In genomic region chr10:81345162-81345534, GRCm38 (mm10) we compare ENCODE assay signal across 23 mouse cellular contexts. TPM values are rescaled to one million over a fixed set of nuclear protein-coding genes. Genes with fewer than 3 reads are reported as not detected.
DNase-seq lines count a peak whose midpoint lies in the region; ATAC-seq lines count a peak whose summit lies in the region.
"Had no signal": no experiment of that assay in that cellular context is flagged by ENCODE, and none has a peak within 500 bp of the region (broad histone marks: within the 10 kb centered on the region; RNA-seq: fewer than 3 reads in every experiment).

No protein-coding gene starts in this region.

- H3K9me3 ChIP-seq in forebrain, embryonic 10.5 days = no peaks in the 10 kb centered on the region
- H3K9me3 ChIP-seq in forebrain, embryonic 13.5 days (replicated peaks) = no peaks in the 10 kb centered on the region
- no peaks in the 10 kb centered on the region for H3K9me3 ChIP-seq in limb, embryonic 10.5 days (replicated peaks)
- H3K9me3 ChIP-seq: forebrain, embryonic 15.5 days; heart, embryonic 10.5 days; heart, embryonic 13.5 days had no signal

- no peak overlapping the region for H3K27ac ChIP-seq in forebrain, embryonic 10.5 days
- H3K27ac ChIP-seq in forebrain, embryonic 13.5 days = no peak overlapping the region
- no peak overlapping the region for H3K27ac ChIP-seq in limb, embryonic 10.5 days
- H3K27ac ChIP-seq: forebrain, embryonic 15.5 days; heart, adult 2 months; heart, embryonic 10.5 days; heart, embryonic 13.5 days; hindbrain, embryonic 14.5 days; hindbrain, postnatal 0 days had no signal

- H3K36me3 ChIP-seq in forebrain, embryonic 10.5 days (replicated peaks) = peaks cover 38% of the 10 kb centered on the region
- H3K36me3 ChIP-seq in forebrain, embryonic 13.5 days (ENCODE audit: poor library complexity, severe bottlenecking) = peaks cover 16% of the 10 kb centered on the region
- H3K36me3 ChIP-seq in limb, embryonic 10.5 days = peaks cover 32% of the 10 kb centered on the region
- H3K36me3 ChIP-seq: forebrain, embryonic 15.5 days had no signal

- 93% methylated on average over 4 of the region's 4 CpGs for WGBS in forebrain, embryonic 10.5 days
- WGBS in forebrain, embryonic 13.5 days = 85% methylated on average over 4 of the region's 4 CpGs
- WGBS in limb, embryonic 10.5 days = 88% methylated on average over 4 of the region's 4 CpGs

- no peak overlapping the region for H3K4me2 ChIP-seq in forebrain, embryonic 13.5 days
- H3K4me2 ChIP-seq: forebrain, embryonic 15.5 days; heart, embryonic 13.5 days; hindbrain, embryonic 14.5 days had no signal

- DNase-seq in forebrain, embryonic 10.5 days (ENCODE audit: extremely low spot score, low spot score) = no peak
- DNase-seq in Muller cell, postnatal 12 days (ENCODE audit: inconsistent ontology term) = peak; percentile 31
- DNase-seq in limb, embryonic 10.5 days (ENCODE audit: low spot score) = no peak
- DNase-seq in testis, postnatal 14 days (ENCODE audit: low spot score) = peak; percentile 72
- DNase-seq in urinary bladder, postnatal 14 days (ENCODE audit: low spot score) = no peak
- DNase-seq in adrenal gland, postnatal 10 days = no peak
- DNase-seq: cerebellum, adult 11 months; cerebellum, postnatal 36 days; gastrocnemius, postnatal 36 days; heart, adult 2 months; kidney, adult 18-20 months had no signal

- peak overlapping the region; percentile 5; the same call in 1 of the 2 replicates for H3K4me3 ChIP-seq in forebrain, embryonic 10.5 days
- H3K4me3 ChIP-seq in forebrain, embryonic 13.5 days = no peak overlapping the region
- H3K4me3 ChIP-seq in limb, embryonic 10.5 days = peak overlapping the region; percentile 11; the same call in 1 of the 2 replicates
- H3K4me3 ChIP-seq: forebrain, embryonic 15.5 days; heart, adult 2 months; heart, embryonic 10.5 days; heart, embryonic 13.5 days had no signal

- peaks cover 58% of the 10 kb centered on the region for H3K4me1 ChIP-seq in forebrain, embryonic 10.5 days
- H3K4me1 ChIP-seq in forebrain, embryonic 13.5 days = peaks cover 36% of the 10 kb centered on the region
- H3K4me1 ChIP-seq in limb, embryonic 10.5 days = peaks cover 58% of the 10 kb centered on the region

- H3K9ac ChIP-seq in forebrain, embryonic 13.5 days = no peak overlapping the region
- H3K9ac ChIP-seq: forebrain, embryonic 15.5 days; hindbrain, embryonic 14.5 days had no signal

- ATAC-seq in forebrain, embryonic 13.5 days = no peak
- ATAC-seq: forebrain, embryonic 15.5 days; hindbrain, postnatal 0 days; intestine, embryonic 16.5 days had no signal

- H3K27me3 ChIP-seq in forebrain, embryonic 10.5 days (ENCODE audit: poor library complexity, severe bottlenecking) = peaks cover 88% of the 10 kb centered on the region
- H3K27me3 ChIP-seq in forebrain, embryonic 13.5 days = peaks cover 77% of the 10 kb centered on the region
- H3K27me3 ChIP-seq in limb, embryonic 10.5 days (ENCODE audit: low read depth, poor library complexity, severe bottlenecking) = peaks cover 78% of the 10 kb centered on the region

RNA-seq across cellular contexts. Expression of gene Gipc3, which starts 2.1 kb away (rescaled TPM):
- not detected in 2 replicates for polyA plus RNA-seq in forebrain, embryonic 10.5 days (2016; fragmentation: Nextera tagmentation; extraction: Ambion mirVana)
- not detected in 2 replicates for polyA plus RNA-seq in forebrain, embryonic 13.5 days (2015; fragmentation: Nextera tagmentation; extraction: Ambion mirVana)
- polyA plus RNA-seq in limb, embryonic 10.5 days (2016; fragmentation: Nextera tagmentation; extraction: Ambion mirVana) = 0.09 TPM in 1 of 2 replicates, not detected in the other
- total RNA-seq in adrenal gland, postnatal 10 days (2021) = 1 to 10 TPM; 3.6 to 4.0 TPM
- total RNA-seq: granulocyte monocyte progenitor cell, adult 5-6 weeks had no signal
- polyA plus RNA-seq: embryonic facial prominence, embryonic 11.5 days; forebrain, embryonic 11.5 days; forebrain, embryonic 15.5 days; G1E; heart, embryonic 10.5 days; heart, embryonic 13.5 days; hindbrain, embryonic 11.5 days; hindbrain, embryonic 14.5 days; hindbrain, postnatal 0 days had no signal

RNA-seq across cellular contexts. Expression of gene Hmg20b, which starts 5.1 kb away (rescaled TPM):
- polyA plus RNA-seq in forebrain, embryonic 10.5 days (2016; fragmentation: Nextera tagmentation; extraction: Ambion mirVana) = 101 and 108 TPM in 2 replicates
- 60.6 and 61.1 TPM in 2 replicates for polyA plus RNA-seq in forebrain, embryonic 13.5 days (2015; fragmentation: Nextera tagmentation; extraction: Ambion mirVana)
- 99.6 and 114 TPM in 2 replicates for polyA plus RNA-seq in limb, embryonic 10.5 days (2016; fragmentation: Nextera tagmentation; extraction: Ambion mirVana)
- 10 to 100 TPM; 81.2 to 97.5 TPM for total RNA-seq in adrenal gland, postnatal 10 days (2021)

RNA-seq across cellular contexts. Expression of gene Mfsd12, which starts 12.1 kb away (rescaled TPM):
- polyA plus RNA-seq in forebrain, embryonic 10.5 days (2016; fragmentation: Nextera tagmentation; extraction: Ambion mirVana) = 6.7 and 7.5 TPM in 2 replicates
- 6.3 and 6.8 TPM in 2 replicates for polyA plus RNA-seq in forebrain, embryonic 13.5 days (2015; fragmentation: Nextera tagmentation; extraction: Ambion mirVana)
- 7.6 and 8.8 TPM in 2 replicates for polyA plus RNA-seq in limb, embryonic 10.5 days (2016; fragmentation: Nextera tagmentation; extraction: Ambion mirVana)
- 10 to 100 TPM; 17.8 to 22.8 TPM for total RNA-seq in adrenal gland, postnatal 10 days (2021)

RNA-seq across cellular contexts. Expression of gene Tbxa2r, which starts 16.6 kb away (rescaled TPM):
- 2.4 and 3.0 TPM in 2 replicates for polyA plus RNA-seq in forebrain, embryonic 10.5 days (2016; fragmentation: Nextera tagmentation; extraction: Ambion mirVana)
- polyA plus RNA-seq in forebrain, embryonic 13.5 days (2015; fragmentation: Nextera tagmentation; extraction: Ambion mirVana) = 2.6 and 3.8 TPM in 2 replicates
- polyA plus RNA-seq in limb, embryonic 10.5 days (2016; fragmentation: Nextera tagmentation; extraction: Ambion mirVana) = 3.2 and 3.6 TPM in 2 replicates
- 10 to 100 TPM; 24.5 to 31.8 TPM for total RNA-seq in adrenal gland, postnatal 10 days (2021)
- total RNA-seq: G1E; granulocyte monocyte progenitor cell, adult 5-6 weeks had no signal
- polyA plus RNA-seq: G1E had no signal

RNA-seq across cellular contexts. Expression of gene 4930404N11Rik, which starts 20.5 kb away (rescaled TPM):
- polyA plus RNA-seq in forebrain, embryonic 10.5 days (2016; fragmentation: Nextera tagmentation; extraction: Ambion mirVana) = 0.35 and 0.52 TPM in 2 replicates
- 0.44 and 0.45 TPM in 2 replicates for polyA plus RNA-seq in forebrain, embryonic 13.5 days (2015; fragmentation: Nextera tagmentation; extraction: Ambion mirVana)
- polyA plus RNA-seq in limb, embryonic 10.5 days (2016; fragmentation: Nextera tagmentation; extraction: Ambion mirVana) = 0.24 and 0.38 TPM in 2 replicates
- 1 to 10 TPM; 1.1 to 2.3 TPM for total RNA-seq in adrenal gland, postnatal 10 days (2021)
- total RNA-seq: hindbrain, postnatal 0 days had no signal
- polyA plus RNA-seq: embryonic facial prominence, embryonic 11.5 days; hindbrain, embryonic 11.5 days had no signal

Comparison
In these comparisons a context has a peak if more than half of its experiments do, and no peak if none do; other contexts are left out.
1. DNase-seq: peak in Muller cell, postnatal 12 days (single experiment) and testis, postnatal 14 days (single experiment); none in forebrain, embryonic 10.5 days (single experiment), limb, embryonic 10.5 days (single experiment), urinary bladder, postnatal 14 days (single experiment) and adrenal gland, postnatal 10 days (single experiment).